In the genomic region with DNA sequence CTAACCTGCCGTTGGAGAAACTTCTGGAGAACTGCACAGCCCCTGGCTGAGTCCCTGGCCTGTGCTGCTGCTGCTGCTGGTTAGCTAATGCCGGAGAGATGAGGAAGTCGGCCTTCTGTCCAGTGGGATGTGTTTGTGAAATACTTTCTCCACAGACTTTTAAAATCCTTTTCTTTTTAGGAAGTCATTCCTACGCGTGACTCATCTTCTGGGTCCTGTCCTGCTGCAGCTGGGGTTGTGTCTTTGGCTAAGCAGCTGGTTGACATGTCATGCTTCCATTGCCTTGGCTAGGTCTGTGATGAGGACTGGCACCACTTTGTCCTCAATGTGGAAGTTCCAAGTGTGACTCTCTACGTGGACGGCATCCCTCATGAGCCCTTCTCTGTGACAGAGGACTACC, we compare ENCODE assay signal across 19 mouse cellular contexts. TPM values are rescaled to one million over a fixed set of nuclear protein-coding genes. Genes with fewer than 3 reads are reported as not detected.
DNase-seq lines count a peak whose midpoint lies in the region; TF ChIP-seq lines count a peak whose summit lies in the region.
"Had no signal": no experiment of that assay in that cellular context is flagged by ENCODE, and none has a peak within 500 bp of the region (broad histone marks: within the 10 kb centered on the region; RNA-seq: fewer than 3 reads in every experiment).

No protein-coding gene starts in this region.

- DNase-seq in heart, adult 9 months (ENCODE audit: low spot score in 2 of 2): peak; percentile 55 to 68
- DNase-seq in heart, embryonic 10.5 days (ENCODE audit: low spot score): no peak
- DNase-seq in 3T3-L1 (ENCODE audit: low read depth, low spot score) (peak; percentile 46), NIH3T3 (ENCODE audit: low read depth) (peak; percentile 48)
- DNase-seq in heart, postnatal 25 days (ENCODE audit: low spot score): peak; percentile 35
- DNase-seq in left cerebral cortex, adult 2 months (ENCODE audit: extremely low spot score in 1 of 2, low spot score in 2 of 2): no peak
- no peak for DNase-seq in T-cell, adult 2 months (ENCODE audit: low spot score)
- DNase-seq: adrenal gland, postnatal 14 days; cerebellum, adult 2 months; forebrain, postnatal 0 days; kidney, adult 2 months; kidney, postnatal 25 days; lung, embryonic 14.5 days; thymus, adult 2 months had no signal

- H3K27ac ChIP-seq in heart, embryonic 10.5 days: no peak overlapping the region
- H3K27ac ChIP-seq in left cerebral cortex, adult 2 months: no peak overlapping the region
- H3K27ac ChIP-seq: heart, embryonic 13.5 days; hindbrain, embryonic 10.5 days; stomach, embryonic 15.5 days had no signal

- H3K36me3 ChIP-seq in heart, embryonic 10.5 days: peaks cover 71% of the 10 kb centered on the region

- H3K27me3 ChIP-seq in heart, embryonic 10.5 days (ENCODE audit: insufficient read depth, poor library complexity, severe bottlenecking): no peaks in the 10 kb centered on the region
- H3K27me3 ChIP-seq: CH12.LX; heart, embryonic 13.5 days; megakaryocyte, embryonic 14.5 days; stomach, embryonic 15.5 days had no signal

- no peaks in the 10 kb centered on the region for H3K9me3 ChIP-seq in heart, embryonic 10.5 days
- H3K9me3 ChIP-seq: heart, embryonic 13.5 days; hindbrain, embryonic 10.5 days; megakaryocyte, embryonic 14.5 days; stomach, embryonic 15.5 days had no signal

- 88% methylated on average over 7 of the region's 7 CpGs for WGBS in heart, embryonic 10.5 days

- TF ChIP-seq CTCF in left cerebral cortex, adult 2 months (IDR thresholded peaks at IDR 0.05): no peak

- H3K4me1 ChIP-seq in heart, embryonic 10.5 days: peaks cover 11% of the 10 kb centered on the region; the same call in 1 of the 2 replicates
- H3K4me1 ChIP-seq: heart, embryonic 13.5 days had no signal

- intact Hi-C loops in heart, postnatal 25 days (cut with DNase I): no loop called here
- intact Hi-C loops in left cerebral cortex, adult 2 months (cut with DNase I): no loop called here

- no peak overlapping the region for H3K4me3 ChIP-seq in heart, embryonic 10.5 days
- H3K4me3 ChIP-seq in left cerebral cortex, adult 2 months: no peak overlapping the region
- H3K4me3 ChIP-seq: heart, embryonic 13.5 days; hindbrain, embryonic 10.5 days; megakaryocyte, embryonic 14.5 days; stomach, embryonic 15.5 days had no signal

RNA-seq across cellular contexts. Expression of a gene that starts 51.7 kb away (rescaled TPM):
- 19.1 and 23.3 TPM in 2 replicates for polyA plus RNA-seq in heart, embryonic 10.5 days (2016; fragmentation: Nextera tagmentation; extraction: Ambion mirVana)
- total RNA-seq in heart, postnatal 25 days (2021): 10 to 100 TPM; 80.7 to 84.0 TPM
- total RNA-seq in left cerebral cortex, adult 2 months (2021): 1,000 to 10,000 TPM; 1,405 to 1,413 TPM

Comparison
In these comparisons a context has a peak if more than half of its experiments do, and no peak if none do; other contexts are left out.
1. DNase-seq: peak in heart, adult 9 months (2 of 2), 3T3-L1 (single experiment), NIH3T3 (single experiment) and heart, postnatal 25 days (single experiment); none in heart, embryonic 10.5 days (single experiment), left cerebral cortex, adult 2 months (0 of 2) and T-cell, adult 2 months (single experiment).
2. RNA of a gene that starts 51.7 kb away (total RNA-seq): 1,405 to 1,413 TPM in left cerebral cortex, adult 2 months; 80.7 to 84.0 TPM in heart, postnatal 25 days; every median in the first group is over 10 times any median in the second.